Mouse (Mus musculus) cerebellum, adult 2 months (tissue): Measurements from ENCODE around the gene Fosl1.

ENCODE experiments used
- CTCF ChIP-seq: fragments of 200-500 bp; IDR thresholded peaks from 2 replicates; pipeline ENCODE4 v1.5.1; 2011; ENCODE audit warnings: low read depth, mild to moderate bottlenecking, control low read depth, low read length, moderate library complexity, borderline replicate concordance; ENCODE audit not compliant: insufficient read depth
- POLR2A ChIP-seq: fragments of 200-500 bp; IDR thresholded peaks from 2 replicates; pipeline ENCODE4 v1.6.1; 2011; ENCODE audit warnings: low read length, control low read depth, borderline replicate concordance; ENCODE audit not compliant: insufficient read depth

DNA sequence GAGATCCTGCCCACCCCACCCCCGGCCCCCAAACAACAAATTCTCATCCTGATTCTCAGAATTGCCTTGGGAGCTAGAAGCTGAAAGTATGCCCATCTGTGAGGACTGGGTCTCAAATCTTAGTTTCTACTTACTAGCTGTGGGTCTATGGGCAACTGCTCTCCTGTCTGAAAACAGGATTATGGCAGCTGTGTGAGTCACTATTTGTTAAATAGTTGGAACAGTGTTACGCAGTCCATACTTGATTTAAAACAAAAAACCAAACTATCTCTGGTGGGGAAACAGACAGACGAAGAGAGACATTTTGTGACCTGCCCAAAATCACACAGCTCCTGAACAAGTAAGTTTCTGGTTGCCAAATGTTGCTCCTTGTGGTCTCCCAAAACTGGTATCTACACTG lies 2.3 kb downstream of the Fosl1 start:
- TF ChIP-seq CTCF (no peak), POLR2A (no peak)
